Mouse (Mus musculus): ENCODE measurements at regions not wholly inside any gene's neighbourhood (a gene's known extent, or its start where the extent isn't known, plus 50 kb on each side); places are given as distances from the start of the nearest gene placed in this dataset.
"Not testable (repeated sequence)": the region's sequence is repeated elsewhere in the genome, so short reads cannot be mapped to it uniquely, and the experiment has no call there.

DNA sequence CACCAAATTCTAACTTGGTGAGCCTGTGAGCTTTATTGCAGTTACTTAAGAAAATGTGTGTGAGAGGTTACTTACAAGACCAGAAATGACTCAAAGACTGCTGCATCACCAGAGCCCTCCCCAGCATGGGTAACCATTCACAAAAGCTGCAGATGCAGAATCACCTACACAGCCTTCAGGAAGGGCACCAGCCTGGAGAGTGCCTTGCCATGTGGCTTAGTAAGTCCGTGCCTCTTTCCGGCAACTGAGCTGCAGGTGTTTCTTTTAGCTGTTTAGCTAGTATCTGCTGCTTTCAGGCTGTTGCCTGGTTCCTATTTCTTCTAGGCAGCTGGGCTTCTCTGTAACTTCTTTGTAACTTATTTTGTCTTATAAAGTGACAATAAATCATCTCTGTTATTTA lies 213.2 kb upstream of the Stxbp6 start:
- DNase-seq (ENCODE audit: low read depth, low spot score) = no peak

DNA sequence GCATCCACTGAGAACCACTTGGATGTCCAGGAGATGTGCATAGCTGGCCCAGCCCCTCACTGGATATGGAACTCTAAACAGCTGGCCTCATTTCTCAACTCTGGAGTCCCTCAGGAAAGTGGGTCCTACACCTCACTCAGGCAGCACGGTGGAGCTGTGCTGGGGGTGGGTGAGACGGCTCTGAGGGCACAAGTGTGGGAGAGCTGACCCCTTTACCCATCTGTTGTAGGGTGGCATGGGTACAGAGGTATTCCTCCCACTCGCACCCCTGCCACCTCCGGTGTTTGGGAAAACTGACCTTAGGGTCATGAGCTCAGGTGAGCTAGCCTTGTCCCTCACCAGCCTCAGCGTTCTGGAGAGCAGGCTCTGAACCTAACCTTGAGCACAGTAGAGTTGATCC lies 181.8 kb upstream of the Stxbp6 start:
- no peak for DNase-seq (ENCODE audit: low read depth, low spot score)

DNA sequence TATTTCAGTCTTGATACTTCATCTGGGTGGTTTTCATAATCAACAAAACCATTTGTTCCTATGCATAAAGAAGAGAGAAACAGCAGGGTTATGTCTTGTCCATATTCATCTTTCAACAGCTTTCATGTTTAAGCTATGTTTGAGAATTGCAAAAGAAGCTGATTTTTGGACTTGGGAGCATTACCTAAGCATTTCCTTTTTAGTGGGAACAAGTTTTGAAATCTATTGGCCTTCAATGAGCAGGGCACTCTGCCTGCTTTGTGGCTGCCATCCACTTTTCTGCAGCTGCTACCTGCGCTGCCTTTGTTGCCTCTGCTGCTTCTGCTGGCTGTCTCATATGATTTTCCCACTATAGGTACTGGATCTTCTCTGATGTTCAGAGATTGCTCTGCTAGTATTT lies 136.6 kb upstream of the Stxbp6 start:
- no peak for DNase-seq (ENCODE audit: low read depth, low spot score)

DNA sequence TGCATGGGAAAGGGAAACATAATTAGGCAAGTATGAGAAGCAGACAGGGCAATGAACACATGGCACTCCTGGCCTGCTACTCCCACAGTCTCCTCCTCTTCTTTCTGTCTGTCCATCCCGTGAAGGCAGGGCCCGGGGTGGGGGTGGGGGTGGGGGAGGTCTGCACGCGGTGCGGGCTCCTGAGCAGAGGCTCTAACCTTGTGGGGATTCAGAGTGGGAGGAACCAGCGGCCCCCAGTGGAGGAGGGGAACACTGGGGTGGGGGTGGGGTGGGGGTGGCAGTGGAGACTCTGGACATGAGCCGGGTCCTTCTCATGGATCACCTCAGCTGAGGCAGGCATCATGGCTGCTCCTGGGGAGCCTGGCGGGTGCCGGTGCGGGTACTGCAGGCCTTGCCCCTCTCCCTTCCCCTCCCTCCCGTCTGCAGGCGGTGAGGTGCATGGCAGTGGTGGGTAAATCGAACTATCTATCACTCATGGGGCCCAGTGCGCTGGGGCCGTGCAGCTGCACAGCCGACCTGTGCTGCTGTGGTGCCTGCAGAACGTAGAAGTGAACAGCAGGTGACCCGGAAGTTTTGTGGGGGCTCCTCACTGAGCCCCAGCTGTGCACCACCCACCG lies 120.9 kb upstream of the Stxbp6 start:
- DNase-seq (ENCODE audit: low read depth, low spot score) = no peak

DNA sequence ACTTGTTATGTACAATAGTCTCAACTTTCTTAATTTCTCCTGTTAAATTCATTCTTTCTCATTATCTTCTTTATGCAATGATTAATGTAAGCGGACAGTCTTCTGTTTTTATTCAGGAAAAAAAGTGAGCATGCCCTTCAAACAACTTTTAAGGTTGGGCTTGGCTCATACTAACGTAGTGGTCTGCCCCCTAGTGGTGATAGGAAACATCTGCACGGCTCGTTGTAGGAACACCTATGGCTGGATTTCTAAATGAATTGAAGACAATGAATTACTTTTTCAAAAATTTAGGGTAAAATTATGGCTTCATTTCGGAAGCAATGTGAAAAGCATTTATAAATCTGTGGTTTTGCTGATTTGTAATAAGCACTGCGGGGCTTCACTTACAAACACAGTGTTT lies 112.6 kb upstream of the Stxbp6 start:
- peak; percentile 31 for DNase-seq (ENCODE audit: low read depth, low spot score)

DNA sequence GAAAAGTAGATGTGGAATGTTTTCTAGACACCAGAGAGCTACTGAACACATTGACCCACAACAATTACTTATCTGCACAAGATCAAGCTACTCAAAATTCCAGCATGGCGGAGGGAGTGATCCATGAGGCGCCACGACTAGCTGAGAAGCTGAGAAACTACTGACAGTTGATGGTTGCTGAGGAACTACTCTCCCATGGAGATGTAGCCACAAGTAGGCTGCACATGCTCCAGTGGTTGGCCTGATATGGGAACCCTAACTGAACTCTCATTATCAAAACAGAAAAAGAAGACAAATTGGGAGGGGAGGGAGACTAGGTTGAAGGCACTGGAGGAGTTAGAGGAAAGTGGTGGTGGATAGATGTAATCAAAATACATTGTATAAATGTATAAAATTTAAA lies 110.0 kb upstream of the Stxbp6 start:
- no peak for DNase-seq (ENCODE audit: low read depth, low spot score)

DNA sequence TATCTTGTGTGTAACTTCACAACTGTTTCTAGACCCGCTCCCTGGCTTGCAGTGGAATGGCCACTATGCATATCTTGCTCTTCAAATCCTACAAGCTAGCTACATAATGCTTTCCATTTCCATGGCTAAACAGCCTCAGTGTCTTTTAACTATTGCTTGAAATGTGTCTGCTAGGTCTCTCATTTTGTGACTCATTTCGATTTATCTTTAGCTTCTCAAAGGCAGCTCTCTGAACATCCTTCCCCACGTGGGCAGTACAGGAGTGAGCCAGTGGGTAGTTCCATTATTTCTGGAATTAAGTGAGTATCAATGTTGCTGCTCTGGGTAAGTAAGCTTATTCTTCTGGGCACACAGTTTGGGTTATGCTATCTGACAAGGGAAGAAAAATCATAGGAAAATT lies 102.9 kb upstream of the Stxbp6 start:
- DNase-seq (ENCODE audit: low read depth, low spot score) = no peak

DNA sequence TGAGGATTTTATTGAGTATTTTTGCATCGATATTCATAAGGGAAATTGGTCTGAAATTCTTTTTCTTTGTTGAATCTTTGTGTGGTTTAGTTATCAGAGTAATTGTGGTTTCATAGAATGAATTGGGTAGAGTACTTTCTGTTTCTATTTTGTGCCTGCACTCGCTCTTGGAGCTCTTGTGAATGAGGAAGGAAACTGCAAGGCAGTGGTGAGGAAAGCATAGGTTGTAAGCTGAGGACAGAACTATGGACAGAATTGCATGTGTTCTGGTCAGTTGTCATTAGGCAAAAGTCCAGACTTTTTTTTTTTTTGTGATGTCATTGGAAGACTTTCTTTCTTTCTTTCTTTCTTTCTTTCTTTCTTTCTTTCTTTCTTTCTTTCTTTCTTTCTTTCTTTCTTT lies 100.8 kb upstream of the Stxbp6 start:
- DNase-seq (ENCODE audit: low read depth, low spot score) = not testable (repeated sequence)

DNA sequence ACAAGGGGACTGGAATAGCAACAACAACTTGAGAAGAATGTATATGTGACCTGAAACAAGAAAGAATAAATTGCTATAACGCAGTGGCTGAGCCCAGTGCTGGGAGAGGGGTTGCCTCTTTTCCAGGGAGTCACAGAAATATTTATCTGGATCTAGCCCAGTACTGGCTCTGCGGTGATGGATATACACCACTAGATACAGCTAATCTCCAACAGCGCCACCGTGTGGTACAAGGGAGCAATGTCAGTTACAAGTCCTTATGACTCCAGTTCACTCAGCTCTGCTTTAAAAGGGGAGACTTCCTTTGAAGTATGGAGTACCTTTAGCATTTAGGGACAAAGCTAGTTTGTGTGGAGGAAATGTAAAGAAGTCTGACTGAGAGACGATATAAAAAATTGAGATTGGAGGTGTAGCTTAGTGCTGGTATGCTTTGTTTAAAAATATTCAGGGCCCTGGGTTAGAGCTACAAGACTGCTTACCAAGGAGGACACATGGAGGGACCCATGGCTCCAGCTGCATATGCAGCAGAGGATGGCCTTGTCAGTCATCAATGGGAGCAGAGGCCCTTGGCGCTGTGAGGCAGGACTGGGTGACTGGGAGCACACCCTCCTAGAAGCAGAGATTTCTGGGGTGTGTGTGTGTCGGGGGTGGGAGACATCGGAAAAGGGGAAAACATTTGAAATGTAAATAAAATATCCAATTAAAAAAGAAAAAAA lies 97.6 kb upstream of the Stxbp6 start:
- peak; percentile 55 for DNase-seq (ENCODE audit: low read depth, low spot score)

DNA sequence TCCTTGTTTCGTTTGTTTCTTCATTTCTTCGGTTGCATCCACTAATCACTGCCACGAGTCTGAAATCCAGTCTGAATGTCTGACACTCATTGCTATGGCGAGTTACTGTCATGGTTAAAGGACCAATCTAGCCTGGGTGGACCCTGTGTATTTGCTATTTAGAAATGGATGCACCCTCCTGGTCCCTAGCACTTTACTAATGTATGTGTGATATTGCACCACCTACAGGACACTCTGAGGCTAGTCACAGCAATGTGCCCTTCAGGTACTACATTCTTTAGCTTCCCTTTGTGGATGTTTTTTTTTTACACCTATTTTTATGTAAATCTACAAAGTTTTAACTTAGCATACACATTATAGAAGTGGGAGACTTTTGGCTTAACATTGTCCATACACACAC lies 87.5 kb upstream of the Stxbp6 start:
- DNase-seq (ENCODE audit: low read depth, low spot score) = no peak

DNA sequence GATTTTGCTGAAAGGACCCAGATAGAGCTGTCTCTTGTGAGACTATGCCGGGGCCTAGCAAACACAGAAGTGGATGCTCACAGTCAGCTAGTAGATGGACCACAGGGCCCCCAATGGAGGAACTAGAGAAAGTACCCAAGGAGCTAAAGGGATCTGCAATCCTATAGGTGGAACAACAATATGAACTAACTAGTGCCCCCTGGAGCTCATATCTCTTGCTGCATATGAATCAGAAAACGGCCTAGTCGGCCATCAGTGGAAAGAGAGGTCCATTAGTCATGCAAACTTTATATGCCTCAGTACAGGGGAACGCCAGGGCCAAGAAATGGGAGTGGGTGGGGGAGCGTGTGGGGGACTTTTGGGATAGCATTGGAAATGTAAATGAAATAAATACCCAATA lies 87.1 kb upstream of the Stxbp6 start:
- not testable (repeated sequence) for DNase-seq (ENCODE audit: low read depth, low spot score)

DNA sequence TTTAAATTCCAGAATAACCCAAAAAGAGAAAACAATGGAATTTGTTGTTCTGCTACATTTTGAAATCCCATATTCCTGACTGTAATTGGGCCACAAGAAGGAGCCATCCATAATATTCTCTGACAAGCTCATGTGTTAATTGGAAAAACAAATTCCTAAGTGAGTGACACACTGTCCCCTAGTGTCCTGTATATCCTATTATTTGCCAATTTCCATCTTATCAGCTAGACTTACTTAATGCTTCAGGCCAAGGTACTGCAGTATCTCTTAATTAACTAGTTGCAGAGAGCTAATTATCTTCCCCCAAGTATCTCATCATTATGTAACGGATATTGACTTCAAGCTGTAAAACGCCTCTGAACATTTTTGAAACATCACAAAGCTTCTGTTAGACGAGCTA lies 84.5 kb upstream of the Stxbp6 start:
- no peak for DNase-seq (ENCODE audit: low read depth, low spot score)

DNA sequence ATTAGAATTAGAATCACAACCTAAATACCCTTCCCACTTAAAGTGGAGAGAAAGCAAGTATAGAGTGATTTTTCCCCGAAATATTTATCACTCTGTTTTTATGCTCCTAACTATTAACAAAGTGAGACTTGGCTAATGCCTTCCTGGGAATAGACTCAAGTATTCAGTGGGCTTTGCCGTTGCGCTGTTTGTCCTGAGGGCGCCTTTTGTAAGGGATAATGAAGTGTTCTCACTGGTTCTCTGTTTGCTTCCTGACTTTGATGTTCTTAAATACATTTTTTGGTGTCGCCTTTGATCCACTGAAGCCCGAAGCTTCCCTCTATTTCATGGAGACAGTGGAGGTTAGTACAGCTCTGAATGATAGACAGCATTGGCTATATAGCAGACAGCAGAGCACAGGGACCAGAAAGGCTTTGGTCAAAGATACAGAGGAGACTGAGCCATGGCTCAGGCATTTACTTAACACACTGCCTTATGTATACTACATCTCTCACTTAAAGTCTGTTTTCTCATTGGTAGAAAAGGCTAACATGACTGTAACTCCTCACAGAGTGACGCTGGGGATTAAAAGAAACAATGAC lies 63.0 kb upstream of the Stxbp6 start:
- DNase-seq (ENCODE audit: low read depth, low spot score) = no peak

DNA sequence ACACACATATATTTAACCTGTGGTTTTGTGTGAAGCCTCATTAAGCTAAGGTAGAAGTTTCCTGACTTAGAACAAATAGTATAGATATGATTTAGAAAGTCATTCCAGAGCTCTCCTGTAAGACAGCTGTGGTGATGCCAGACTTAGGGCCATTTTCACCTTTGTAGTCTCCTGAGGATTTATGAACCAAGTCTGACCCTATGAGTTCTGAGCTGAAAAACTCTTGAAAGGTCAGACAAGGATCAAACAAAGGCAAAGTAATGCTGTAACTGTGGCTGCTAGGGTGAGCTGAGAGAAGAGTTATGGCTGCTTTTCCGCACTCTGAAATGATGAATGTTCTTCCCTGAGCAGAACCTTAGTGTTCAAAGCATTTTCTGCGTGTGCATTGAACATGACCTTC lies 58.9 kb upstream of the Stxbp6 start:
- DNase-seq (ENCODE audit: low read depth, low spot score) = no peak

DNA sequence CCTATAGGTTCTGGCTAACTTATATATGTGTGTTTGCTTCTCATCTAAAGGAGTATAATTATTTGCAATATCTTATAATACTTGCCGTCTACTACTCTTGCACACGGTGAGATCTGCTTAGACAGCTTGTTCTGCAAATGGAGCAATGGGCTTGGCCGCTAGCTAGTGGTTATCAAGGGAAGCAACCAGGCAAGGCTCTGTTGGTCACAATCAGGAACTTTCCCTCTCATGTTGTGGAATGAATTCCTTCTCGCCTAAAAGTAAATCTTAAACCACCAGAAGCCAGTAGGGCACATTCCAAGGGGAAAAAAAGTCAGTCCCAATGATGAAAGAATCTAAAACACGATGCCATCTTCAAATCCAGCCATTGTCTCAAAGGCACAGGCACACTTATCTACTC lies 56.6 kb upstream of the Stxbp6 start:
- no peak for DNase-seq (ENCODE audit: low read depth, low spot score)

DNA sequence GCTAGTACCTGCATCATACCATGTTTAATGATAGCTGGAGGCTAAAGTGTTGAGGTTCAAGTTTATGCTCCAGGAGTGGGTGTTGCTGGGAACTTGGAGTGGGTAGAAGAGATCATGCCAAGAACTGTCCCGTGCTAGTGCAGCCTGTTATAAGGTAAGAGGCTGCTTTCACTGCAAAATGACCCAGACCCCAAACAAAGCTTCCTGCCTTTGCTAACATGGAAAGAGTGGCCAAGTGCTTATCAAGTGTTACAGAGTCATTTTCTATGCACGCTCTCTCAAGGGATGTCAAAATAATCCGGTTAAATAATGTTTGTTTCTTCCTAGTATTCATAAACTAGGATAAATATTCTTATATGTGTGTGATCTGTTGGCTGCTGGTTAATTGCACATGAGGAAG lies 51.4 kb upstream of the Stxbp6 start:
- DNase-seq (ENCODE audit: low read depth, low spot score) = no peak

All from retina, postnatal 7 days (tissue).